Mouse (Mus musculus) granulocyte monocyte progenitor cell, adult 5-6 weeks (primary cell): ENCODE data around the gene Wdr4. TPM values are rescaled to one million over a fixed set of nuclear protein-coding genes. Genes with fewer than 3 reads are reported as not detected.
"Not testable (repeated sequence)": the region's sequence is repeated elsewhere in the genome, so short reads cannot be mapped to it uniquely, and the experiment has no call there.

Experiments
- ATAC-seq: replicated peaks from 2 replicates; pipeline ENCODE4 v1.8.0; 2016; ENCODE audit warnings: mild to moderate bottlenecking, moderate TSS enrichment, inconsistent platforms; ENCODE audit not compliant: poor library complexity, severe bottlenecking
- total RNA-seq, 2 experiments: library from RNA; stranded (forward) in 1 of 2; stranded (reverse) in 1 of 2; fragments of 200-712, 200-1000 nt in 1 of 2; fragments of >200 nt in 1 of 2; fragmentation: Nextera tagmentation in 1 of 2; gene quantifications; 2 replicates each; pipeline ENCODE4 v1.2.3; 2014 to 2017

Gene Wdr4
- total RNA-seq (2014; fragmentation: Nextera tagmentation) (14.6 and 31.9 TPM in 2 replicates), total RNA-seq (2017) (17.0 and 20.8 TPM in 2 replicates)

DNA sequence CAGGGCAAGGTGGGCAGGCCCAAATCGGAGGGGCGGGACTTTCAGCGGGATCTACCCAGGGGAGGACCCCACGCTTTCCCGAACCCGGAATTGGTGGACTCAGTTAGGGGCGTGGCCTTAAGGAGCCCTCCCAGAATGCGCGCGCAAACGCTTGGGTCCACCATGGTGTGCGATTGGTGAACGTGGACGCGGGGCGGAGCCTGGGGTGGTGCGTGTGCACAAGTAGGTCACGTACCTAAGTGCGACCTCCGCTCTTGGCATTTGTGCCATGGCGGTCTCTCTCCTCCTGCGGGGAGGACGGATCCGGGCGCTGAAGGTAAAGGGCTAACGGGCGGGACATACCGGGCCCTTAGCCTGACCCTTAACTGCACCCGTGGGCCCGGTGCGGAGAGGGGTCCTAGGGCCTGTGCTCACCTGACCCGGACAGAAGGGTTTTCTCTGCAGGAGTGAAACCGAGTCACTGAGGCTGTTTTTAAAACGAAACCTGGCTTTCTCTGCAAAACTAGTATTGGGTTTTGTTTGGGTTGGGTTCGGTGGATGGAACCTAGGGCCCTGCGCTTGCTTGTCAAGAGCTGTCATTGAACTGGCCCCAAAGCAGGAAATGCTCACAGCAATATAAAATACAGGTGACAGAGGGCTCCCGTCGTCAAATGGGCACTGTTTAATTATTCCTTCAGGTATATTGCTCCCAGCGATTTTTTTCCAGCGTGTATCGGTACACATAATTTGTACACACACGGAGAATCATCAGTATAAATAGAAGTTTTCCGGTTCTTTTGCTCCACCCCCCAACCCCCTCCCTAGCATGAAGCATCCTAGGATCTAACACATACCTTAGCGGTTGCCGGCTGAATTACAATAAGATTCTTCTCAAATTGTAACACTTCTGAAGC is at the start of gene Wdr4, which contains the start of gene Ndufv3:
Gene Wdr4, minus strand, starts transcription at position 35 of the 893 bp plus-strand sequence.
Gene Ndufv3, plus strand, starts transcription at position 170 of the 893 bp plus-strand sequence.
- ATAC-seq = peak; percentile 98

DNA sequence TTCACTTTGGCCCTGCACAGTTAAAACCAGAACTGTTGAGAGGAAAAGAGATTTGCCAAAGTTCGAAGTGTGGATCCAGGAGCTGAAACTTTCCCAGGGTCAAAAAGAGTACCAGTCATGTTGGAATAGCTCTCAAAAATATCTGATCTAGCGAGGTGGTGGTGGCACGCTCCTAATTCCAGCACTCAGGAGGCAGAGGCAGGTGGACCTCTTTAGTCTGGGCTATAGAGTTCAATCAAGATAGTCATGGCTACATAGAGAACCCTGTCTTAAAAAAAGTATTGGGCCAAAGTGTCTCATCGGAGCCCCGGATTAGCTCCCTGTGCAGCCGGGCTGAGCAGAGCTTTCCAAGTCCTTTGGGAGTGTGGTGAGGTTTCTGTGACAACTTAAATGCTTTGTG is 46.5 kb upstream of the Wdr4 start:
- no peak for ATAC-seq

DNA sequence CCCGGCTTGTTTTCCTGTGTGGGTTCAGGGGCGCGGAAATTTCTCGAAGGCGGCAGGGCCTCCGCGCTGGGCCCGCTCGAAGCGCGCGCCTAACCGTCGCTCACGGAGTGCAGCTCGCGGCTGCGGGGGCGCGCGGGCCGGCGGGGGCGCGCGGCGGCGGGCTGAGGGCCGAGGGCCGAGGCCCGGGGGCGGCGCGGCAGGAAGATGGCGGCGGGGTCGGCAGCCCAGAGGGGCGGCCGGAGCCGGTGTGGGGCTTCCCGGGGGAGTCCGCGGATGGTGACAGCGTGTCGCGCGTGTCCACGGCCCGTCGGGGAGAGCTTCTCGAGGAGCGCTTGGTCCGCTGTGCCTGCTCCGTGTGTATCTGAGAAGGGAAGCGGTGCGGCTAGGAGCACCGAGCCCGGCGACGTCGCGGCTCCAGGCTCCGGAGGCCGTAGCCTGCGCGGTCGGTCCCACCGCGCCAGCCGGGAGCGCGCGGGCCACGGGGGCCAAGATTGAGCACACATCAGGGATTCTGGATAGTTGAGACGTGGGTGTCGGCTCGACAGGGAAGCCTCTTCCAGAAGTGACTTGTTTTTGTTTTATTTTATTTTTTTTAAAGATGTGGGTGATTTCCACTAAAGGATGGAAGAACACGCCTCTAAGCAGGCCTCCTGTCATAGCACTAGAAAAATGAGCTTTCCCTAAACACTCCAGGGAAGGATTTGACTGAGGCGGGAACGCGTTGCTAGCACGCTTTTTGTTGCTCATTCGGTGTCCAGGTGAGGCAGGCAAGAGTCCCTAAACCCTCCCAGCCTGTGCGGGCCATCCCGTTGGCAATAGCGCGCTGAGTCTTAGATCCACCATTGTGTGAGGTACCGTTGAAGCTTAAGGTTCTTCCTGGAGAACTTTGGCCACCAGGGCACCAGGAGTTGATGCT is 45.6 kb upstream of the Wdr4 start:
- no peak for ATAC-seq

DNA sequence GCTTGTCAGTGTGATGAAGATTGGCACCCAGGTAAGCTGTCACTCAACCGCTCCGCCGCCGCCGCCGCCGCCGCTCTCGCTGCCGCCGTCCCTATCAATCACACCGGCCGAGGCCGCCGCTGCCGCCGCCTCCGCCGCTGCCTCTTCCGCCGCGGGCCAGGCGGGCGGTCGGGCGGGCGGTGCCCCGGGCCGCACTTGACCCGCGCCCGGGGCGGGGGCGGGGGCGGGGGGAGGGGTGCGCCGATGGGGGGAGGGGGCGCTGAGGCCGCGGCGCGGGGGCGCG is 45.0 kb upstream of the Wdr4 start:
- ATAC-seq = no peak

DNA sequence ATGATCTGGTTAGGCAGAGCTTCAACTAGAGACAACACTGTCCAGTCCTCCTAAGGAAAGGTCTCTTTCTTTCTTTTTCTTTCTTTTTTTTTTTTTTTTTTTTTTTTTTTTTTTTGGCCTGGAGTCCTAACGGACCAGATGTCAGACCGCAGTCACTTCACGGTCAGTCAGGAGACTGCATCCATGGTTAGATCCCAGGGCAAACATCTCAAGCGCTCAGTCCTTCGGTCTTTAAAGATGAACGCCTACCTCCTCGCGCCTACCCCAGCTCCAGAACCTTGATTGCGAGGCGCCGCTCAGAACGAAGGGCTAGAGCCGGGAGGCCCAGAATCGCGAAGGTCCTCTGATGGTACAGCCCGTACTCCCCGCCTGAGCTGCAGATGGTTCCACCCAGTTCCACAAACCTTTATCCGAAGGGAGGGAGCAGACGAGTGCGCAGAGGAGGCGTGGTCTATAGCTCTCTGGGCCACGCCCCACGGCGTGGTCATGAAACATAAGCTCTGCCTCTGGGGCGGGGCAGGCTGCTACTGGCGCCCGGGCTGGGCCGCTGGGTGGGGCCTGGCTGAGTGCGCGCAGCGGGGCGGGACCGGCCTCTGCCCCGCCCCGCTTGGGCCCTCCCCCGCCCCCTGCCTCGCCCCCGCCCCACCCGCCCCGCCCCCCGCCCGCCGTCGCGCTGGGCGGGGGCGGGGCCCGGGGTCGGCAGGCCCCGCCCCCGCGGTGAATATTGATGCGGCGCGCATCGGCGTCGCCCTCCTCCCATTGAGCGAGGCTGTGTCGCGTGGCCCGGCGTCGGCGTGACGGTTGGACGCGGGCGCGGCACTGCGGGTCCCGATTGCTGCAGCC is 44.5 kb upstream of the Wdr4 start, which contains the start of gene Pknox1:
Gene Pknox1, plus strand, starts transcription at position 720 of the 843 bp plus-strand sequence.
- peak; percentile 87 for ATAC-seq

DNA sequence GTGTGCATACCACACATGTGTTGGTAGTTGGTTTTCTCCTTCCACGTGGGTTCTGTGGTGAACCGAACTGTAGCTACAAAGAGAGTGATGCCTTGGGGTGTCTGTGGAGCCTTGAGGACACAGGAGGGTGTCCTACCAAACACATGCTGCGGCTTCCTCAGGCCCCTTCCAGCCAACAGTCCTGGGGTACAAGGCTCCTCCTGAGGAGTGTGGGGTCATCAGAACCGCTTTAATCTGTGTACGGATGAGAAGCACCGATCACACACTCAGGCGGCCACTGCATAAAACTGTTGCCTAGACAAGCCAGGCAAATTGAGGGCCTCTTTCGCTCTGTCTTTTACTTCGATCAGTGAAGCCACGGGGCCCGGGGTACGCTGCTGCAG is 43.8 kb upstream of the Wdr4 start:
- no peak for ATAC-seq

DNA sequence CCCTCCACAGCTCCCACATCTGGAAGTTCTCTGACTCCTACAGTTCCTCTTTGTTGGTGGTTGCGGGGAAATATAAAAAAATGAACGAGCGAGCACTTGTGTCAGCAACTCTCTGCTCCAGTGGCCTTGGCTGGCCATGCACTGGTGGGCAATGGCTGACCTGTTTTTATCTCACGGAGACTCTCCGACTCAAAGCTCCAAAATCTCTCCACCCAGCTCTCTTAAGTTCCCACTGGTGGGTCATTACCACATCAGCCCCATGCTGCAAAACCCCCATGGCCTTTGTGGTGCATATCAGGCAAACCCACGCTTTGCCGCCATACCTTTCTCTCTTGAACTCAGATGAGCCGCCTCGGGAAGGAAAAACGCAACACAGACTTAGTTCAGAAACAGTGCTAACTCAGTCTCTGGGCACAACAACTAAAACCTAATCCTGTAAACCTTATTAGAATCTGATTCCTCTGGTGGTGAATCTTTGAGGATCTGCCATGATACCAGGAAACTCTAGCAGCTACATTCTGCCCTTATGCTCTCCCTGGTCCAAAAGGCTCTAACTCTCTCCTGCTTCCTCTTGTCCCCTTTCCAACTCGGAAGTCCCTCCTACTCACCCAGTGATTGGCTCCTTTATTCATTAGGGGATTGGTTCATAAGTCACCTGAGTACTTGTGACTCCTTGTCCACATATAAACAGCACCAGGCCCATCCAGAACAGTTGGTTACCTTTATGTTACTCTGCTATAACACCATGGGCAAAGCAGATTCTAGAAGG is 39.4 kb upstream of the Wdr4 start:
- peak; percentile 53 for ATAC-seq

DNA sequence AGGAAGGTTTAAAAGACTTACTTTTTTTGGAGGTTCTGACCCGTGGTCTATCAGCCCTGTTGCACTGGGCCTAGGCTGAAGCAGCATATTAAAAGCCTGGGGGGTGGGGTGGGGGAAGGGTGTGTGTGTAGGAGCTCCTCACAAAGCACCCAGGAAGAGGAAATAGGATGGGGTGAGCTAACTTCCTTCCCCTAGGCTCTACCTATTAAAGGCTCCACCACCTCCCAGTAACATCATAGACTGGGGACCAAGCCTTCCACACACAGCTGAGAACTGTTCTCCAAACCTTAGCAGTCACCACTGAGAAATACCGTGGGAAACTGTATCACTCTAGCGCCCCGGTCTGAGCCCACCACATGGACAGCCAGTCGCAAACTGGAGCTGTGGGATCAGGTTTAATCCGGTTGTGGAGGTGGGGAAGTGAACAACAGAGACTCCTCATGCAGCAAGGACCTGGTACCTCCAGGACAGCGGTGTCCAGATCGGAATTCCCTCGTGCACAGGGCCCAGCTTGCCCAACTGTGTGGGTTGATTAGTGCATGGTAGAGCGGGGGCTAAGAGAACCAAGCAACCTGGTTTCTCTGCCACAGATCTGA is 38.3 kb upstream of the Wdr4 start:
- peak; percentile 23; the same call in 1 of the 2 replicates for ATAC-seq

DNA sequence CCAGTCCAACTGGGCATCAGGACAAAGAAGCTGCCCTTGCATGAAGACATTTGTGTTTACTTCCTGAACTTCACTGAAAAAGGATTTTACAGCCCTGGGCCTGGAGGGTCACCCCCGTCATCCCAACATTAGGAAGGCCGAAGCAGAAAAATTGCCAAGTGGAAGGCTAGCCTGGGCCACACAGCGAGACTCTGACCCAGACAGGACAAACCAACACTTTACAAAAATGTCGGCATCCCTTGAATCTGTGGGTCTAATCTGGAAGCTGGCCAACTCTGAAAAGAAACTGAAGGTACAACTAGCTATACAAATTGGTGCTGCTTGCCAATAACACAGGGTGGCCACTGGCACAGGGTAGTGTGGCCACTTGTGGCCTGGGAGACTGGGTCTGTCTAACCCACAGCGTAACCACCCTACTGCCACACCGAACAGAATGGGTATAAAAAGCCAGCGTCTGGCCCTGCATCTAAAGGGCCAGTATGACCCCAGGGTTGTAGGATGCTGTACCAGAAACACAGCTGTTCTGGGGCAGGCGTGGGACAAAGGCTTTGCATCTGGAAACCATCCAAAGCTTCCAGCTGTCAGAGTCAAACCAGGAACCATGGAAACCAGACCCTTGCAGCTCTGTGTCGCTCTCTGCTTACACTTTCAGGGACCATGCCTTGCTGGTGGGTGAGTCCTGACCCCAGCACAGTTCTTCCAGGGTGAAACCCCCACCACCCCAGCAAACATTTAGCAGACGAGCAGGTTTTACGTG is 37.5 kb upstream of the Wdr4 start:
- ATAC-seq = no peak

DNA sequence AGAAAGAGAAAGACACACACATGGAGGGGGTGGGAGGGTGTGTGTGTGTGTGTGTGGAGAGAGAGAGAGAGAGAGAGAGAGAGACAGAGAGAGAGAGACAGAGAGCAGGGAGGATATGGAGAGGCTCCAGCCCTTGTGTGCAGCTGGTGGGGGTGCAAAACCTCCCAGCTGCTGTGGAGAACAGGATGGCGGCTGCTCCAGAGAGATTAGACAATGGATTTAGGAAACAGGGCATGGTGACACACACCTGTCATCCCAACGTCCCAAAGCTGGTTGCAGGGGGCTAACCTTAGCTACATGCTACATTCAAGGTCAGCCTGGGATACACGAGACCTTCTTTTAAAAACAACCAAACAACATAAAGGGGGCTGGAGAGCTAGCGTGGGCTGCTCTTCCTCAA is 36.5 kb upstream of the Wdr4 start:
- no peak for ATAC-seq

DNA sequence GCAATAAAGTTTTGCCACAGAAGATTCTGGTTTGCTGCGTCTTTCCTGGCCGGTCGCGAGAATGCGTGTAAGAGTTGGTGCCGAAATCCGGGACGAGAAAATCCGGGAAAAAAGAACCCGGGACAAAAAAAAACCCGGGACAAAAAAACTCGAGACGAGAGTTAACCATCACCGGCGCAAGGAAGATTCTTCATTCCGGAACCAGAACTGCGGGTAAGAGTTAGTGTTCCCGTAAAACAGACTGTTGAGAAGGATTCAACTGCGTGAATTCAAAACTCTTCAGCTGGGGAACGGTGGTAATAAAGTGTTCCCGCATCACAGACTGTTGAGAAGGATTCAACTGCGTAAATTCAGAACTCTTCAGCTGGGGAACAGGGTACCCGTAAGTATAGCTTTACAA is 32.8 kb upstream of the Wdr4 start:
- not testable (repeated sequence) for ATAC-seq

DNA sequence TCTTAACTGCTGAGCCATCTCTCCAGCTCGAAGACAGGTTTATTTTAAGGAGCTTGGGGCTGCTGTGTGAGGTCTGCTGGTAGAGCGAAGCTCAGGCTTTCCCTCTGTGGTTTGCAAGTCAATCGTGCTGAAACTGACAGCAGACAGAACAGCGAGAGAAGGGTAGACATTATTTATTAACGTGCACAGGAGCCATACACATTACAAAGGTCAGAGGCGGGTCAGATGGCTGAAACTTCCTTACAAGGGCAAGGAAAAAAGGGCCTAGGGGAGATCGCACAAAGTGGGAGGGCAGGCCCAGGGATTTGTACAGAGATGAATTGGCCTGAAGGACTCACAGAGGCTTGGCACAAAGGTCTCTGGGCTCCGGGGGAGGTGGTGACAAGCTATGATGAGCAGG is 29.6 kb upstream of the Wdr4 start:
- no peak for ATAC-seq

DNA sequence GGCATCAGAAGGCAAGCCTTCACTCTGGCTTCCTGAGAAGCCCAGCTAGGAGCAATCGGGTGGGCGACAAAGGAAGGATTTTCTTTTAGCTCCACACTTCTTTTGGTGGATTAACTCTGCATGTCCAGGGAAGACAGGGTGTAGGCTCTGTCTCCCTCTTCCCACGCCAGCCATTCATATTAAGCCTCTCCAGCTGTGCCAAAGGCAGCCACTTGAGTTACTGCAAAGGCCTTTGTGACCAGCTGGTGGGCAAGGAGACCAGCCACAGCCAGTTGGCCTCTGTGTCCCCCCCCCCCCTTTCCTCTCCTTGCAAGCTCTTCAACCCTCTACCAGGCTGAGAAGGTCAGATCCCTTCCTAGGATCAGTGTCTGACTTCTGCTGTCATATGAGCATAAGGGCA is 28.2 kb upstream of the Wdr4 start:
- ATAC-seq = no peak

DNA sequence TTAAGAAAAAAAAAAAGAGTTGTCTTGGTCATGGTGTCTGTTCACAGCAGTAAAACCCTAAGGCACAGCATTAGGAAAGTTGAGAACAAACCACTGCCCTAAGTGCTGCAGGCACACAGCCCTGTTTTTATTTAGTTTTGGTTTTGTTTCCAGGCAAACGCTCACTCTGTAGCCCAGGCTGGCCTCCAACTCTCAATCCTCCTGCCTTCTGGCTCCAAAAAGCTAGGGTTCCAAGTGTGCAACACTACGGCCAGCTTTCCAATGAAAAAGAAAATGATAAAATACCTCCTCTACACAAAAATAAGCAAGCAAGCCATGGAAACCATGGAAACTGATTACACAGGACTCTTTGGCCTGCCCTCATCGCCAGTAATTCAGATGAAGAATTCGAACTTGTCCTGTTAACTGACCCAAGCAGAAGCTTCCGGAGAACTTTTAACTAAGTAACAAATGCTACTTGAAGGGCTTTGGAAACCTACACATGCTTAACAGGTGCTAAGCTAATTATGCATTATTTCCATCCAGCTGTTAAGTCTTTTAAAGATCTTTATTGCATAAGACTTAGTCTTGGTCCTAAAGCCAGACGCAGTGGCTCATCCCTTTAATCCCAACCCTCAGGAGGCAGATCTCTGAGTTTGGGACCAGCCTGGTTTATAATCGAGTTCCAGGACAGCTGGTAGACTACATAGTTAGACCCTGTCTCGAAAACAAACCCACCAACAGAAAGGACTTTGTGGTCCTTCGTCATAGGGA is 26.8 kb upstream of the Wdr4 start:
- ATAC-seq = no peak

DNA sequence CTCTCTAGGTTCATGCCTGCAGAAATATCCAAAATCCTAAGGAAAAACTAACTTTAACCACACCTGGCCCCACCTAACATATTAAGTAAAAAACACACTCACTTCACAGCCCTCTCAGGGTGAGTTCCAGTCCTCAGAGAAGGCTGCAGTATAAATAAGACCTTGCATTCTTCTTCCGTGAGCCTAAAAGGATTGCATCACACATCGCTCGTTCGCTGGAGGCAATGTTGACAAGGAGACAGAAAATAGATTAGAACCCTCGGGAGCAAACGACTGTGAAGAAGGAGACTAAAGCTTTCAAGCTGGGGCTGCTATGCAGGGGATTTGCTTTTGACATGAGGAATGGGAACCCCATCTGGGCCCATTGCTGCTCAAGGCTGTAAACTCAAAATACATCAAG is 23.8 kb upstream of the Wdr4 start:
- no peak for ATAC-seq

DNA sequence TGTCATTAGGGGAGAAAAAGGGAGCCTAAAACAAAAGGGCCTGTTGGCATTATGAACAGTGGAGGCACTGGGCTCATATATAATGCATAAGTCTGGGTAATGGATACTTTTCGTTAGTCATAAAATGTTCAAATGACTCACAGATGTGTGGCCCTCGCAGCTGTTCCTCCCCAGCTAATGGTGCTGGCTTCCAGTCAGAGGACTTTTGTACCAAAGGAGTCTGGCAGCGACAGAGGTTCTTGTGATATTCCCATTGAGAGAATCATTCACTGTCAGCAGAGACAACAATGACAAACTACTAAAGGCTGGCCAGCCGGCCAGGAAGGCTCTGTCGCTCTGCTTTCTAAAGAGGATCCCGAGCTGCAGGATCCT is 21.7 kb upstream of the Wdr4 start:
- ATAC-seq = no peak

DNA sequence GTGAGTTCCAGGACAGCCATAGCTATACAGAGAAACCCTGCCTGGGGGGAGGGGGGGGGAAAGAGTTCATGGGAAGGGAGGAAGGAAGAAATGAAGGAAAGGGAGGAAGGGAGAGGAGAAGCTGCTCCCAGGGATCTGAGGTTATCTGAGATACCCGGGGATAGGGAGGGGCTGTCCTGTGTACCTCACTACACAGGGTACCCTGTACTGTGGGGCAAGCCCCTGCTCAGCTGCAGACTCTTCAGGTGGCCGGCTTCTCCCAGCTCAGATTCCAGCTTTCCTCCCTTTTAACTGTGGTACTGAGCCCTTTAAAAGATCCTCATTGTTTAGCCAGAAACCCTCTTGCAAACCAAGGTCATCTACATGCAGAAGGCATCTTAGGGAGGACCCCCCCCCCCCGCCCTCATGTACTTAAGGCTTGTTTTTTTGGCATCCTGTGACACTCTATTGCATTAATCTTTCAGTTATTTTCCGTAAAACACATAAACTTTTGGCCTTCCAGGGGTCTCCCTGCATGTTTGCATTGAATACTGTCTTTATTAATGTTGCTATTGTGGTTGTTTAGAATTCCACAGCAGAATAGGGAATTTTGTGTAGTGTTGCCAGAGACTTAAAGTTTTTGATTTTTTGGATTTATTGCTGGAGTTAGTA is 21.2 kb upstream of the Wdr4 start:
- ATAC-seq = no peak
